In the genomic region with DNA sequence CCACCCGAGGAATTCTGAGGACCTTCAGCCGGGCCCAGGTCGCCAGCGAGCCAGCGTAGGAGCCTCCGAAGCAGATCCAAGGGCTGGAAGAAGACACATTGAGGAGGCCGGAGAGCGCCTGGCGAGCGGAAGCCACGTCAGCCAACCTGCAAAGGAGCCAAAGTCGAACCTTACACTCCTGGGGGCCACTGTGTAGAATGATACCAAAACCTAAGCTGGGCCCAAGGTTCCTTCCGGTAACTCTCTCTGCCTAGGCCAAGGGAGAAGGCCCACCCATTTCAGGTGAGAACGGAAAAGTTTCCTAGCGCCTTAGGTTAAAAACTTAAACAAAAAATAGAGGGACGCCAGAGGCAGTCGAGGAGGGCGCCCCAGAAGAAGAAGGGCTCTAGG, we compare ENCODE assay signal across 8 mouse cellular contexts. TPM values are rescaled to one million over a fixed set of nuclear protein-coding genes. Genes with fewer than 3 reads are reported as not detected.
DNase-seq lines count a peak whose midpoint lies in the region; ATAC-seq and TF ChIP-seq lines count a peak whose summit lies in the region.

No protein-coding gene starts in this region.

- H3K9me3 ChIP-seq in lung, embryonic 16.5 days (ENCODE audit: control insufficient read depth, low read length) = no peaks in the 10 kb centered on the region
- no peaks in the 10 kb centered on the region for H3K9me3 ChIP-seq in forebrain, embryonic 13.5 days (replicated peaks)
- no peaks in the 10 kb centered on the region for H3K9me3 ChIP-seq in limb, embryonic 14.5 days (ENCODE audit: control insufficient read depth, low read length)

- peak overlapping the region; percentile 60 for H3K9ac ChIP-seq in lung, embryonic 16.5 days (ENCODE audit: low read length)
- H3K9ac ChIP-seq in forebrain, embryonic 13.5 days = peak overlapping the region; percentile 45; the same call in 1 of the 2 replicates
- peak overlapping the region; percentile 25 for H3K9ac ChIP-seq in limb, embryonic 14.5 days (ENCODE audit: low read depth, low read length, severe bottlenecking)

- peak overlapping the region; percentile 99 for H3K4me2 ChIP-seq in lung, embryonic 16.5 days (ENCODE audit: low read depth, low read length)
- peak overlapping the region; percentile 84 for H3K4me2 ChIP-seq in forebrain, embryonic 13.5 days
- peak overlapping the region; percentile 91 for H3K4me2 ChIP-seq in limb, embryonic 14.5 days (replicated peaks; ENCODE audit: low read depth, low read length, severe bottlenecking)

- ATAC-seq in lung, embryonic 16.5 days (ENCODE audit: low read depth) = no peak
- no peak for ATAC-seq in forebrain, embryonic 13.5 days
- ATAC-seq in limb, embryonic 14.5 days (ENCODE audit: low FRiP score, low read depth) = no peak

- no peaks in the 10 kb centered on the region for H3K36me3 ChIP-seq in lung, embryonic 16.5 days (ENCODE audit: control insufficient read depth, insufficient read depth, low read length)
- no peaks in the 10 kb centered on the region for H3K36me3 ChIP-seq in forebrain, embryonic 13.5 days (ENCODE audit: poor library complexity, severe bottlenecking)
- H3K36me3 ChIP-seq in limb, embryonic 14.5 days (ENCODE audit: control insufficient read depth, insufficient read depth, low read length) = no peaks in the 10 kb centered on the region
- no peaks in the 10 kb centered on the region for H3K36me3 ChIP-seq in small intestine, adult 2 months (ENCODE audit: control insufficient read depth, insufficient read depth, low read length)

- no peak overlapping the region for H3K27ac ChIP-seq in lung, embryonic 16.5 days (ENCODE audit: low read length)
- no peak overlapping the region for H3K27ac ChIP-seq in forebrain, embryonic 13.5 days
- no peak overlapping the region for H3K27ac ChIP-seq in limb, embryonic 14.5 days (replicated peaks; ENCODE audit: low read depth, low read length)
- no peak overlapping the region for H3K27ac ChIP-seq in small intestine, adult 2 months (ENCODE audit: insufficient read depth, low read depth, low read length)

- TF ChIP-seq CTCF in small intestine, adult 2 months (IDR thresholded peaks at IDR 0.05; ENCODE audit: extremely low read depth, insufficient read length, insufficient replicate concordance, low read depth, low read length) = no peak

- H3K27me3 ChIP-seq in lung, embryonic 16.5 days (ENCODE audit: control insufficient read depth, insufficient read depth, low read depth, low read length) = peaks cover 72% of the 10 kb centered on the region
- H3K27me3 ChIP-seq in forebrain, embryonic 13.5 days = peaks cover 96% of the 10 kb centered on the region
- H3K27me3 ChIP-seq in limb, embryonic 14.5 days (ENCODE audit: control insufficient read depth, insufficient read depth, low read length) = peaks cover 93% of the 10 kb centered on the region
- H3K27me3 ChIP-seq in small intestine, adult 2 months (ENCODE audit: control insufficient read depth, insufficient read depth, low read length) = peaks cover 66% of the 10 kb centered on the region

- peak overlapping the region; percentile 70 for H3K4me3 ChIP-seq in lung, embryonic 16.5 days (ENCODE audit: low read length)
- H3K4me3 ChIP-seq in forebrain, embryonic 13.5 days = peak overlapping the region; percentile 46
- H3K4me3 ChIP-seq in limb, embryonic 14.5 days (replicated peaks; ENCODE audit: low read length) = peak overlapping the region; percentile 53
- H3K4me3 ChIP-seq in small intestine, adult 2 months (ENCODE audit: low read depth, low read length) = peak overlapping the region; percentile 54

- TF ChIP-seq POLR2A in limb, embryonic 14.5 days (IDR thresholded peaks at IDR 0.05; ENCODE audit: borderline replicate concordance, extremely low read depth, insufficient read depth, insufficient read length) = no peak
- TF ChIP-seq POLR2A in small intestine, adult 2 months (IDR thresholded peaks at IDR 0.05; ENCODE audit: low read depth, low read length) = no peak

- 3% methylated on average over 18 of the region's 18 CpGs for WGBS in lung, embryonic 16.5 days
- 2% methylated on average over 18 of the region's 18 CpGs for WGBS in forebrain, embryonic 13.5 days
- 2% methylated on average over 18 of the region's 18 CpGs for WGBS in limb, embryonic 14.5 days
- 11% methylated on average over 18 of the region's 18 CpGs for WGBS in small intestine, adult 2 months

- no peak for DNase-seq in lung, postnatal 4 days
- no peak for DNase-seq in limb, embryonic 14.5 days (ENCODE audit: low spot score)
- DNase-seq in right cerebral cortex, adult 2 months (ENCODE audit: low spot score in 2 of 2) = no peak
- DNase-seq in layer of hippocampus, adult 9-11 months = no peak
- no peak for DNase-seq in spleen, postnatal 14 days (ENCODE audit: low spot score in 2 of 2)

- peaks cover 15% of the 10 kb centered on the region for H3K4me1 ChIP-seq in lung, embryonic 16.5 days (replicated peaks; ENCODE audit: control insufficient read depth, insufficient read depth, low read length)
- H3K4me1 ChIP-seq in forebrain, embryonic 13.5 days = peaks cover 20% of the 10 kb centered on the region
- H3K4me1 ChIP-seq in limb, embryonic 14.5 days (ENCODE audit: control insufficient read depth, insufficient read depth, low read length) = peaks cover 9% of the 10 kb centered on the region; the same call in 1 of the 2 replicates
- peaks cover 7% of the 10 kb centered on the region for H3K4me1 ChIP-seq in small intestine, adult 2 months (ENCODE audit: control insufficient read depth, insufficient read depth, insufficient read length, low read length)

RNA-seq across cellular contexts. Expression of a gene that starts 2.4 kb away (rescaled TPM):
- 10.0 and 26.0 TPM in 2 replicates for polyA plus RNA-seq in lung, embryonic 16.5 days (2015; fragmentation: Nextera tagmentation; extraction: Ambion mirVana)
- polyA plus RNA-seq in forebrain, embryonic 13.5 days (2015; fragmentation: Nextera tagmentation; extraction: Ambion mirVana) = not detected in 2 replicates
- polyA plus RNA-seq in limb, embryonic 14.5 days (2012; rRNA removed) = 1.1 and 1.6 TPM in 2 replicates
- 0.51 and 0.57 TPM in 2 replicates for polyA plus RNA-seq in limb, embryonic 14.5 days (2014; fragmentation: Nextera tagmentation; extraction: Ambion mirVana)
- 1.2 and 2.0 TPM in 2 replicates for polyA plus RNA-seq in small intestine, adult 2 months (2012; rRNA removed)

RNA-seq across cellular contexts. Expression of a gene that starts 26.1 kb away (rescaled TPM):
- 0.16 and 0.18 TPM in 2 replicates for polyA plus RNA-seq in lung, embryonic 16.5 days (2015; fragmentation: Nextera tagmentation; extraction: Ambion mirVana)
- 0.09 TPM in 1 of 2 replicates, not detected in the other for polyA plus RNA-seq in forebrain, embryonic 13.5 days (2015; fragmentation: Nextera tagmentation; extraction: Ambion mirVana)
- polyA plus RNA-seq in limb, embryonic 14.5 days (2012; rRNA removed) = 0.09 and 0.17 TPM in 2 replicates
- 0.11 and 0.18 TPM in 2 replicates for polyA plus RNA-seq in limb, embryonic 14.5 days (2014; fragmentation: Nextera tagmentation; extraction: Ambion mirVana)
- polyA plus RNA-seq in small intestine, adult 2 months (2012; rRNA removed) = not detected in 2 replicates

RNA-seq across cellular contexts. Expression of a gene that starts 28.3 kb away (rescaled TPM):
- polyA plus RNA-seq in lung, embryonic 16.5 days (2015; fragmentation: Nextera tagmentation; extraction: Ambion mirVana) = 2.3 and 15.3 TPM in 2 replicates
- polyA plus RNA-seq in forebrain, embryonic 13.5 days (2015; fragmentation: Nextera tagmentation; extraction: Ambion mirVana) = 2.8 and 10.7 TPM in 2 replicates
- polyA plus RNA-seq in limb, embryonic 14.5 days (2012; rRNA removed) = 5.5 and 14.9 TPM in 2 replicates
- 6.5 and 22.1 TPM in 2 replicates for polyA plus RNA-seq in limb, embryonic 14.5 days (2014; fragmentation: Nextera tagmentation; extraction: Ambion mirVana)
- polyA plus RNA-seq in small intestine, adult 2 months (2012; rRNA removed) = 106 and 238 TPM in 2 replicates

RNA-seq across cellular contexts. Expression of a gene that starts 28.6 kb away (rescaled TPM):
- polyA plus RNA-seq in lung, embryonic 16.5 days (2015; fragmentation: Nextera tagmentation; extraction: Ambion mirVana) = 6.6 and 7.3 TPM in 2 replicates
- 7.5 and 10.3 TPM in 2 replicates for polyA plus RNA-seq in forebrain, embryonic 13.5 days (2015; fragmentation: Nextera tagmentation; extraction: Ambion mirVana)
- 24.6 and 30.5 TPM in 2 replicates for polyA plus RNA-seq in limb, embryonic 14.5 days (2012; rRNA removed)
- polyA plus RNA-seq in limb, embryonic 14.5 days (2014; fragmentation: Nextera tagmentation; extraction: Ambion mirVana) = 6.9 and 7.1 TPM in 2 replicates
- polyA plus RNA-seq in small intestine, adult 2 months (2012; rRNA removed) = 34.9 and 41.4 TPM in 2 replicates

RNA-seq across cellular contexts. Expression of a gene that starts 34.0 kb away (rescaled TPM):
- 23.6 and 24.3 TPM in 2 replicates for polyA plus RNA-seq in lung, embryonic 16.5 days (2015; fragmentation: Nextera tagmentation; extraction: Ambion mirVana)
- 42.8 and 45.2 TPM in 2 replicates for polyA plus RNA-seq in forebrain, embryonic 13.5 days (2015; fragmentation: Nextera tagmentation; extraction: Ambion mirVana)
- polyA plus RNA-seq in limb, embryonic 14.5 days (2012; rRNA removed) = 31.0 and 39.5 TPM in 2 replicates
- polyA plus RNA-seq in limb, embryonic 14.5 days (2014; fragmentation: Nextera tagmentation; extraction: Ambion mirVana) = 14.0 and 14.7 TPM in 2 replicates
- 6.3 and 10.1 TPM in 2 replicates for polyA plus RNA-seq in small intestine, adult 2 months (2012; rRNA removed)
